Mouse (Mus musculus): Measurements from ENCODE around the gene Mtmr10. TPM values are rescaled to one million over a fixed set of nuclear protein-coding genes. Genes with fewer than 3 reads are reported as not detected.

Mtmr10 gene
- polyA plus RNA-seq, 1 experiment from 2014 or later = 11.2 TPM

GRCm38 (mm10) chr7:64310241-64310640 lies 22.8 kb downstream of the Mtmr10 start:
- no peak overlapping the region for H3K9ac ChIP-seq
- no peaks in the 10 kb centered on the region for H3K9me3 ChIP-seq
- peak overlapping the region; percentile 64 for H3K27ac ChIP-seq (replicated peaks)
- peaks cover 13% of the 10 kb centered on the region; the same call in 1 of the 2 replicates for H3K4me1 ChIP-seq (replicated peaks)
- no peaks in the 10 kb centered on the region for H3K27me3 ChIP-seq
- no peak overlapping the region for H3K4me2 ChIP-seq
- peaks cover 30% of the 10 kb centered on the region for H3K36me3 ChIP-seq
- peak; percentile 61 for ATAC-seq (ENCODE audit: low read depth)
- H3K4me3 ChIP-seq = no peak overlapping the region
- WGBS = 33% methylated on average over 7 of the region's 7 CpGs

- no peak overlapping the region for H3K4me2 ChIP-seq
- no peaks in the 10 kb centered on the region for H3K9me3 ChIP-seq
- H3K4me3 ChIP-seq = no peak overlapping the region
- ATAC-seq (ENCODE audit: low read depth) = peak; percentile 86
- H3K27me3 ChIP-seq = no peaks in the 10 kb centered on the region
- WGBS = 13% methylated on average over 2 of the region's 2 CpGs
- H3K4me1 ChIP-seq (replicated peaks) = peaks cover 13% of the 10 kb centered on the region; the same call in 1 of the 2 replicates
- no peak overlapping the region for H3K9ac ChIP-seq
- peaks cover 32% of the 10 kb centered on the region for H3K36me3 ChIP-seq
- H3K27ac ChIP-seq (replicated peaks) = peak overlapping the region; percentile 64
Observed at GRCm38 (mm10) chr7:64310756-64311155, 23.3 kb downstream of the Mtmr10 start.

GRCm38 (mm10) chr7:64312811-64313210 lies 25.4 kb downstream of the Mtmr10 start:
- Histone ChIP-seq H3K27me3 (no peaks in the 10 kb centered on the region), H3K9me3 (no peaks in the 10 kb centered on the region), H3K36me3 (peaks cover 46% of the 10 kb centered on the region), H3K4me3 (no peak overlapping the region), H3K4me2 (no peak overlapping the region), H3K4me1 (replicated peaks) (peaks cover 13% of the 10 kb centered on the region; the same call in 1 of the 2 replicates), H3K9ac (no peak overlapping the region), H3K27ac (replicated peaks) (no peak overlapping the region)
- 80% methylated on average over 7 of the region's 7 CpGs for WGBS
- ATAC-seq (ENCODE audit: low read depth) = no peak

DNA sequence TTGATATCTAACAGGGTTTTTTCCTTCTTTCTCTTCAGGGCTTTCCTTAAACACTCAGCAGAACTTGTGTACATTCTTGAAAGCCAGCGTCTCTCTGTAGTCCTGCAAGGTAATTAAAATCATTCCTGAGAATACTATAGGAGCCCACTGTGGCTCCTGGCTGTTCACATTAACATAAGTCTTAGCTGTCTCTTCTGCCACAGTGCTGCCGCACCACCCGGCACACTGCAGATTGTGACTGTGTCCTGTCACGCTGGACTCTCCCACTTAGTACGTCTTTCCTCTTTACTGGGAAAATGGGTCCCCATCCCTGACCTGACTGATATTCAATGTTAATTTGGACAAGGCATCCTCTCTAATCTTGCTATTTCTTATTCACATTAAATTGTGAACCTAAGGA lies 33.7 kb downstream of the Mtmr10 start:
- Histone ChIP-seq H3K27ac (replicated peaks) (0 out of 2 replicates have a peak overlapping the region, but pooled peaks have one; percentile 14), H3K27me3 (no peaks in the 10 kb centered on the region), H3K4me2 (no peak overlapping the region), H3K4me3 (no peak overlapping the region), H3K9me3 (no peaks in the 10 kb centered on the region), H3K36me3 (peaks cover 68% of the 10 kb centered on the region), H3K9ac (no peak overlapping the region), H3K4me1 (replicated peaks) (peaks cover 14% of the 10 kb centered on the region)
- peak; percentile 40; the same call in 1 of the 2 replicates for ATAC-seq (ENCODE audit: low read depth)
- WGBS = 62% methylated on average over 5 of the region's 5 CpGs

DNA sequence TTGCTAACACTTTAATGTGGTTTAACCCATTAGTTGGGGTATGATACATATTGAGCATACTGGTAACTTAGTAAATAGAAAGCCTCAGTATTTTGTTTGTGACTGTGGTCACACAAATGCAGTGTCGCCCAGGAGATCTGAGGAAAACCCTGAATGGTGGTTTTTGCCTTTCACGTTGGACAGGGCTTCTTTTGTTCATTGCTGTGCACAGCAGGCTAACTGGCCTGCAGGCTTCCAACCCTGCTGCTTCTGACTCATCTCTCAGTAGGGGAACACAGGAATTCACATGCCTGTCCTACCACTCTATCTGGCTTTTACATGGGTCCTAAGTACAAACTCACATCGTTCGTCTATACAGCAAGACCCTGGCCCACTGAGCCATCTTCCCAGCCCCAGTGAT lies 34.2 kb downstream of the Mtmr10 start:
- Histone ChIP-seq H3K9ac (no peak overlapping the region), H3K27me3 (no peaks in the 10 kb centered on the region), H3K36me3 (peaks cover 62% of the 10 kb centered on the region), H3K4me3 (no peak overlapping the region), H3K4me2 (no peak overlapping the region), H3K9me3 (no peaks in the 10 kb centered on the region), H3K4me1 (replicated peaks) (peaks cover 14% of the 10 kb centered on the region), H3K27ac (replicated peaks) (no peak overlapping the region)
- ATAC-seq (ENCODE audit: low read depth) = no peak
- 68% methylated on average over 4 of the region's 4 CpGs for WGBS

DNA sequence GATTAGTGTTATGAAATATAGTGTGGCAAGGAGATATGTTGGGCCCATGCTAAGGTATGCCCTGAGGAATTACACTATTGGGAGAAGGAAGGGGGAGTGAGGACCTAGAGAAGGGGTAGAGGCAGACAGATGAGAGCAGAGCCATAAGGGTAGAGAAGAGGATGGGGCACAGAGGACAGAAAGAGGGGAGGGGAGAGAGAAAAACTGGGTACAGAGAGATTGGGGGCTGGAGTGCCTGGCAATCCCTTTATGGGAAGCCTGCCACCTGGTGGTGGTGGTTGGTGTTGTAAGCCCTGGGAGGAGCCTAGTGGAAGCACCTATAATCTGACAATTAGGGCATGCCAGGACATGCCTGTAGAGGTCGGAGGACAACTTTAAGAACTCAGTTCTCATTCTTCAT lies 39.4 kb downstream of the Mtmr10 start:
- H3K27me3 ChIP-seq = no peaks in the 10 kb centered on the region
- H3K27ac ChIP-seq (replicated peaks) = no peak overlapping the region
- no peak overlapping the region for H3K4me3 ChIP-seq
- no peak overlapping the region for H3K4me2 ChIP-seq
- no peak overlapping the region for H3K9ac ChIP-seq
- ATAC-seq (ENCODE audit: low read depth) = peak; percentile 47; the same call in 1 of the 2 replicates
- no peaks in the 10 kb centered on the region for H3K9me3 ChIP-seq
- 35% methylated on average over 1 of the region's 1 CpGs for WGBS
- H3K36me3 ChIP-seq = peaks cover 30% of the 10 kb centered on the region
- H3K4me1 ChIP-seq (replicated peaks) = peaks cover under 1% of the 10 kb centered on the region; the same call in 1 of the 2 replicates

GRCm38 (mm10) chr7:64327486-64327885 lies 40.0 kb downstream of the Mtmr10 start:
- ATAC-seq (ENCODE audit: low read depth) = no peak

GRCm38 (mm10) chr7:64331309-64331708 lies 43.9 kb downstream of the Mtmr10 start:
- H3K27ac ChIP-seq (replicated peaks) = no peak overlapping the region
- H3K9ac ChIP-seq = no peak overlapping the region
- H3K4me1 ChIP-seq (replicated peaks) = no peaks in the 10 kb centered on the region
- H3K9me3 ChIP-seq = no peaks in the 10 kb centered on the region
- no peak overlapping the region for H3K4me2 ChIP-seq
- WGBS = 89% methylated on average over 3 of the region's 3 CpGs
- ATAC-seq (ENCODE audit: low read depth) = no peak
- no peak overlapping the region for H3K4me3 ChIP-seq
- no peaks in the 10 kb centered on the region for H3K27me3 ChIP-seq
- peaks cover 37% of the 10 kb centered on the region for H3K36me3 ChIP-seq

More at GRCm38 (mm10) chr7:64327486-64327885, 40.0 kb downstream of the Mtmr10 start:
- no peaks in the 10 kb centered on the region for H3K27me3 ChIP-seq
- H3K4me2 ChIP-seq = no peak overlapping the region
- no peak overlapping the region for H3K9ac ChIP-seq
- no peak overlapping the region for H3K4me3 ChIP-seq
- WGBS = 88% methylated on average over 4 of the region's 4 CpGs
- no peaks in the 10 kb centered on the region for H3K9me3 ChIP-seq
- H3K36me3 ChIP-seq = peaks cover 25% of the 10 kb centered on the region; the same call in 1 of the 2 replicates
- H3K4me1 ChIP-seq (replicated peaks) = no peaks in the 10 kb centered on the region
- H3K27ac ChIP-seq (replicated peaks) = no peak overlapping the region

- Histone ChIP-seq H3K36me3 (peaks cover 47% of the 10 kb centered on the region), H3K4me2 (no peak overlapping the region), H3K9ac (no peak overlapping the region), H3K27ac (replicated peaks) (no peak overlapping the region), H3K27me3 (no peaks in the 10 kb centered on the region), H3K9me3 (no peaks in the 10 kb centered on the region), H3K4me3 (no peak overlapping the region), H3K4me1 (replicated peaks) (no peaks in the 10 kb centered on the region)
- ATAC-seq (ENCODE audit: low read depth) = no peak
- 88% methylated on average over 1 of the region's 1 CpGs for WGBS
Observed at GRCm38 (mm10) chr7:64332686-64333085, 45.2 kb downstream of the Mtmr10 start.

GRCm38 (mm10) chr7:64347813-64348212 lies 60.4 kb downstream of the Mtmr10 start:
- ATAC-seq (ENCODE audit: low read depth) = no peak
- no peaks in the 10 kb centered on the region for H3K27me3 ChIP-seq
- 91% methylated on average over 1 of the region's 1 CpGs for WGBS

GRCm38 (mm10) chr7:64349147-64349861 lies 61.9 kb downstream of the Mtmr10 start:
- Histone ChIP-seq H3K9me3 (no peaks in the 10 kb centered on the region), H3K36me3 (peaks cover 36% of the 10 kb centered on the region), H3K27me3 (no peaks in the 10 kb centered on the region), H3K4me3 (no peak overlapping the region), H3K9ac (no peak overlapping the region), H3K4me1 (replicated peaks) (peaks cover 15% of the 10 kb centered on the region), H3K27ac (replicated peaks) (no peak overlapping the region), H3K4me2 (no peak overlapping the region)
- 82% methylated on average over 15 of the region's 15 CpGs for WGBS
- ATAC-seq (ENCODE audit: low read depth) = no peak

More at GRCm38 (mm10) chr7:64347813-64348212, 60.4 kb downstream of the Mtmr10 start:
- no peak overlapping the region for H3K4me3 ChIP-seq
- H3K27ac ChIP-seq (replicated peaks) = no peak overlapping the region
- peaks cover 9% of the 10 kb centered on the region; the same call in 1 of the 2 replicates for H3K4me1 ChIP-seq (replicated peaks)
- no peak overlapping the region for H3K9ac ChIP-seq
- no peak overlapping the region for H3K4me2 ChIP-seq
- H3K36me3 ChIP-seq = peaks cover 27% of the 10 kb centered on the region
- H3K9me3 ChIP-seq = no peaks in the 10 kb centered on the region

- peaks cover 39% of the 10 kb centered on the region for H3K36me3 ChIP-seq
- H3K9ac ChIP-seq = no peak overlapping the region
- no peak overlapping the region for H3K4me3 ChIP-seq
- H3K9me3 ChIP-seq = no peaks in the 10 kb centered on the region
- peak overlapping the region; percentile 65 for H3K27ac ChIP-seq (replicated peaks)
- H3K4me1 ChIP-seq (replicated peaks) = peaks cover 21% of the 10 kb centered on the region
- 69% methylated on average over 4 of the region's 4 CpGs for WGBS
- no peak overlapping the region for H3K4me2 ChIP-seq
- H3K27me3 ChIP-seq = no peaks in the 10 kb centered on the region
- ATAC-seq (ENCODE audit: low read depth) = peak; percentile 66
Observed at GRCm38 (mm10) chr7:64351087-64351486, 63.6 kb downstream of the Mtmr10 start.
